Mouse (Mus musculus): ENCODE data around the gene Klhl23.

Gene Klhl23

DNA sequence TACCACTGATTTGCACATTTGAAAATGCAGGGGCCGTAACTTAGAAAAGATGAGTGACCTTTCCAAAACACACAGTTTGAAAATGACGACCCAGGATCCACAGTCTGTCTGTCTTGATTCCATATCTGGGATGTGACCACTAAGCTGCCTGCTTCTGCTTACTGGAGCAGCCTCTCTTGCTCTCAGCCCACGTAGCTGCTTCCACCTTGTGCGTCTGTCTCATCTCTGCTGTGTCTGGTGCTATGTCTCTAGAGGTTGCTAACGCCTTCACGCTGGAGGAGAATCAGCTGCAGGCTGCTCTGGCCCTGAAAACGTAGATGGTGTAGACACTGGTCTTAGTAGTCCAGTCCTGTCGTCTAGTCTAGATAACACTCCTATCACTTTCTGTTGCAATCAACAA lies 8.4 kb downstream of the Klhl23 start:
- DNase-seq (ENCODE audit: low spot score), result no peak

- no peak for DNase-seq (ENCODE audit: low spot score)
These were observed 15.7 kb downstream of the Klhl23 start for GRCm38 (mm10) chr2:69837244-69837967.

DNA sequence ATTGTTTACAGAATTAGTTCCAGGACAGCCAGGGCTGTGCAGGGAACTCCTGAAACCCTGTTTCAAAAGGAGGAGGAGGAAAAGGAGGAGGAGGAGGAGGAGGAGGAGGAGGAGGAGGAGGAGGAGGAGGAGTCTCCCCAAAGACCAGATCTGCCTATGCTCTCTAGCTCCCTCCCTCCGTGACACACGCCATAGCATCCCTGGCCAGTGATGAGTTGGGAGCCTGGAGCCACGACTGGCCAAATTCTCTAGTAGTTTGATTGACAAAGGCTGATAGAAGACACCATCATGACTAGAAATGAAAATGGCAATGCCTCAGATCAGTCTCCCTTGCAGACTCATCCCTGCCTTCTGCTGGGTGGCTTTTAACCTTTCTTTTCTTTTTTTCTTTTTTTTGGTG lies 16.3 kb downstream of the Klhl23 start:
- no peak for DNase-seq (ENCODE audit: low spot score)

- DNase-seq (ENCODE audit: low spot score), result no peak
These were observed 17.0 kb downstream of the Klhl23 start for GRCm38 (mm10) chr2:69838707-69839106.

DNA sequence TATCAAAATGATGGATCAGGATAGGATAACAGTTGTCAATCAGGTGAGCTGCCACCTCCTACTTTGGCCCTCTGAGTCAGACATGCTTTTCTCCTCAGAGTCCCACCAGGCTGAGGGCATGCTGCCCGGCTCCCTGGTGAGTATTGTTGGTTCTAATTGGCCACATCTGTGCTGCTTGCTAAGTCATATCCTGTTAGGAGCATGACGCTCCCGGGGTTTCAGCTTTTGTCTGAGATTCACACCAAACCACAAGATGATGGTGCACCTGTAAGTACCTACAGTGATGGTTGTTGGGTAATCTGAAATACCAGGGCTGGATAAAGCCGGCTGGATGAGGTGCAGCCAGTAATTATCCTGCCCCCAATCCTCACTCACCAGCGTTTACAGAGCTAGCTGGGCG lies 18.5 kb downstream of the Klhl23 start:
- no peak for DNase-seq (ENCODE audit: low spot score)

GRCm38 (mm10) chr2:69849215-69849614 lies 27.5 kb downstream of the Klhl23 start:
- no peak for DNase-seq (ENCODE audit: low spot score)

DNA sequence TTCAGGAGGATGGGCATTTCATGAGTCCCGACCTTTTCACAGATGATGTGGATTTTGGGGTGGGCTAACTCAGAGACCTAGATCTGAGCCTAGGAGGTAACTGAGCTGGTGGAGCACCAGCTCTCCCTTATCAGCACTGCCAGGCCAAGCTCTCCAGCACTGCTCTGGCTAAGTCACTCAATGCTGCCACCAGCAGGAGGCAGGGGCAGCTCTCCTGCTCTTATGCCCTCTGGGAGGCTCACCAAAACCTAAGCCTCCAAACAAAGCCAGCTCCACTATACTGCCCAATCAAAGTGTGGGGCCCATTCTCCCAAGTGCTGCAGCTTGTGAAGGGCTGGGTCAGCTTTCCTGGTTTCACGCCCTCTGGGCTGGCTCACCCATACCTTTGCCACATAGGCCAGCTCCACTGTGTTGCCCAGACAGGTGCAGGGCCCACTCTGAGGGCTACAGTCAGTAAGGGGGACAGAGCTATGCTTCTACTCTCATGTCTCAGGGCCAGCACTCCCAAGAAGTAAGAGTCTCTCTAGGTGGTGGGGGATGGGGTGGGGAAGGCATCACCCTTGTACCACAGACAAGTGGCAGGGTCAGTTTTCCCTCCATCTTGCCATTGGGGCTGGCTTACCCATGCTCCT lies 29.8 kb downstream of the Klhl23 start:
- no peak for DNase-seq (ENCODE audit: low spot score)

DNA sequence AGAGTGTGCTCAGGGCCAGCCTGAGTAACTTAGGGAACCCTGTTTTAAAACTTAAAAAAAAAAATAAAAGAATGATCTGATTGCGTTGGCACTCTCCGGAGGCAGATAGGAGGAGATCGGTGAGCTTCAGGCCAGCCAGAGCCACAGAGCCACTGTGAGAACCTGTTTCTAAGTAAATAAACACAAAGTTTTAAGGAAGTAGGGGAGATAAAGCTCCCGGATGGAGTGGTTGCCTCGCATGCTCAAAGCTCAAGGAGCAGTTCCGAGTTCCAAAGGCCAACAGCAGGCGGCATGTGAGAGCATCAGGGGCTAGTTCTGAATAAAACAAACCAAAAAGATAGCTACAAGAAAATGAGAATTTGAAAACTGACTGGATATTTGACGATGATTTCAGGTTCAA lies 34.6 kb downstream of the Klhl23 start:
- no peak for DNase-seq (ENCODE audit: low spot score)

DNA sequence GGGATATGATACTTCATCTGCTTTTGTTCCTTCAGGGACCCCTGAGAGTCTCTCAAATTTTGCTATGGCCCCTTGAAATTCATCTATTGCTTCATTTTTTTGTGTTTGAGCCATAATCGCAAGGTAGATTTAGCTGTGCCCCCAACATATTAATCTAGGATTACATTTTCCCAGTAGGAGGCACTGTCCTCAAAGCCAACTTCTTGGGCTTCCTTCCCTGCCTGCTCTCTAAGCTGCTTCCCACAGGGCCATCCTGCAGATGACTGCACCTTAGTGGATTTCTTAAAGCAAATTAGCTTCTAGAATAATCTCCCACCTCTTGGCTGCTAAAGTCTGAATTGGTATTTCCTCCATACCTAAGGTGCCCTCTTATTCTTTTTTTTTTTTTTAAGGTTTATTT lies 36.1 kb downstream of the Klhl23 start:
- no peak for DNase-seq (ENCODE audit: low spot score)

DNA sequence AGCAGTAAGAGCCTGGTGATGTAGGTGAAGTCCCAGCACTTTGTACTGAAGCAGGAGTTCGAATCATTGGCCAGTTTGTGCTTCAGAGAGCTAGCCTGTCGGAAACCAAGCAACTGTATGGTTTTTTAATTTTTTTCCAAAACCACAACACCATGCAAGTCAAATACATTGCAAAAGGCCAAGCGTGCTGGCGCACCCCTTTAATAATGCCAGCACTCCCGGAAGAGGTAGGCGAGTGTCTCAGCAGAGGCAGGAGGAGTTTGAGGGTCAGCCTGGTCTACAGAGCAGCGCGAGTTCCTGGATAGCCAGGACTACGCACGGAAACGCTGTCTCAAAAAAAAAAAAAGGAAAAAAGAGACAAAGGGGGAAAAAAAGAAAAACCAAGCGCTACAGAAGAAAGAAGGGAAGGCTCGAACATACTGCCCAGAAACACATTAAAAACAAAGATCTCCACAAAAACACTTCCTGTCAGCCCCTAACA lies 39.3 kb downstream of the Klhl23 start:
- peak; percentile 50 for DNase-seq (ENCODE audit: low spot score)

DNA sequence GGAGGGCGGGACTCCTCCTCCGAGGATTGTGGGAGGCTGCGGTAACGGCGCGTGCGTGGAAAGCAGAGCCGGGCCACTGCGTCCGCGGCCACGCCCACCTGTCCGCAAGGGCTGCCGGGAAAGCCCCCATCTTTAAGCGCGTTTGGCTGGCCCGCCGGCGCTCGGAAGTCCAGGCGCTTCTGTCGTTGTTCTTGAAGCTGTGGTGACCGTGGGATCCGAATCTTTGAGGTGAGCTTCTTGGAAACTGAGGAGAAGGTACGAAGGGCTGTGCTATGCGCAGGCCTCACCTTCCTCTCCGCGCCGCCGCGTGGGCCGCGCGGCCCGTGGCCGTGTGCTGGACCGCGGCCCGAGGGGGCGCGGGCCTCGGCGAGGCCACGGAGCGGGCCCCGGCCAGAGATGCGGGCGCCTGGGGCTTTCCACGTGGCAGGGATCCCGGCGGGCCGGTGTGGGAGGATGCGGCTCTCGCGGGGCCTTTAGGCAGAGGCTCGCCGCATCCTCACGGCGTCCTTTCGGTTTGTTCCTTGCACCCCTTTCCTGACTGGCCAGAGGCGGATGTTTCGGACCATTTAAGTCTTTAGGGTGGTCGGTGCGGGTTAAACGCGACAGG lies 39.8 kb downstream of the Klhl23 start, which contains the start of gene Ssb:
Gene Ssb, plus strand, starts transcription at position 78 of the 607 bp plus-strand sequence.
- peak; percentile 95 for DNase-seq (ENCODE audit: low spot score)

DNA sequence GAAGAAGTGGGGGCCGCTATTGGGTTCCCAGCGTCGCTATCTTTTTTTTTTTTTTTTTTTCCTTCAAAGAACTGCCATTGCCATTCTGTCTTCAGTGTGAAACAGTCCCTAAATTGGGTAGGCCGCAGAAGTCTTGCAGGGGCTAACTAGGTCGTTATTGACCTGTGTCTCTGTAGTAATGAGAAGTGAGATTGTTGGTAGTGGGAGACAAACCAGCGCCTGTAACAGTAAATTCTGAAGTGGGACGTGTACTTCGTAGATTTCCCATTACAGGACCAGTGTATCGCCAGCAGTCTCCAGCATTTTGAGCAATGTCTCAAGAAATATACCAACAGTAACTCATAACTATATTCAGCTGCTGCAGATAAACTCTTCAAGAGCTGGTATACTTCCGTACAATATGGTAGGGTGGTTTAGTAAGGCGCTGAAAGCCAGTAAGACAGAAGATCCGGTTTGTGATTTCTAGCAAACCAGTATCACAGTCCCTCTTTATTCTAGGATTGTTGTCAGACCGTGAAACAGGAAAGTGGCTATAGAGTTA lies 40.4 kb downstream of the Klhl23 start:
- DNase-seq (ENCODE audit: low spot score), result no peak

DNA sequence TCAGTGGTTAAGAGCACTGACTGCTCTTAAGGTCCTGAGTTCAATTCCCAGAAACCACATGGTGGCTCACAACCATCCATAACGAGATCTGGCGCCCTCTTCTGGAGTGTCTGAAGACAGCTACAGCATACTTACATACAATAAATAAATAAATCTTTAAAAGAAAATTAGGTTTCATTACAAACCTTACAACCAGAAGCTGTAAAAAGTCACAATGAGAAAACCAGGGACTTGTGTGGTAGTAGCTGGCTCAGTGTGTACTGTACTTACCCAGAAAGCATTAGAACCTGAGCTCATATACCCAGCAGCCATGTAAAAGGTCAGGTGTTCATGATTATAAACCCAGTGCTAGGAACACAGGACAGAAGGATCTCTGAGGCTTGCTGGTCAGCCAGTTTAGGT lies 62.2 kb downstream of the Klhl23 start:
- no peak for DNase-seq (ENCODE audit: low spot score)

DNA sequence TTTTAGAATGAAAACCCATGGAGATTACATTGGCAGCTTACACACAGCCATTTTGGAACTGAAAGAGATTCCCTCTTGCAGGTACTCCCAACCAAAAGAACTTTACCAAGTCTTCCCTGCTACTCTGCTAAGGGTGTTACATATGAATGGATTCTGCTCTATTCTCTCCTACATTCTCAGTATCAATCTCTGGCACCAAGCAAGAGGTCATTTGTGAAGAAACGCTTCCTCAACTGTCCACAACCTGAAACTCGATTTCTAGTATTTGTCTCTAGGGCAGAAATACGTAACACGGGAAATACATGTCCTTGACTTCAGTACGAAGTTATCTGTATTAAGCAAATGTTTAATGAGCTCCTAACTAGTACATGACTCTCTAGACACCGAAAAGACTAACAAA lies 62.8 kb downstream of the Klhl23 start:
- no peak for DNase-seq (ENCODE audit: low spot score)

DNA sequence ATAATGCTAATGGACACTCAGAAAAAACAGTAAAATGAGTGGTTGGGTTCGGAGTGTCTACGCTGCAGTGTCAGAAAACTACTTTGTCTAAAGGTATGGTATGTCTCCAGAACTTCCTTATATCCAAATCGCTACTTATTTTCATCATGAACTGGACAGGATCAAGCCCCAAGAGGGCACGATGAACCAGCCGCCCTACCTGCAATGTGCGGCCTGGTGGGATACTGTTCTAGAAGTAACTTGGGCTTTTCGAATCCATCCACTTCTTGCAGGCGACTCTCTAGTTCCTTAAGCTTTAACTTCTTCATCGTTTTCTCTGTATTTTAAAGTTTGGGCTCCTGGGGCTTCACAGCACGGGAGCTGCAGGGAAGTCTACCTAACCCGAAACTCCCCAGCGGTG lies 63.3 kb downstream of the Klhl23 start:
- no peak for DNase-seq (ENCODE audit: low spot score)

- DNase-seq (ENCODE audit: low spot score), result peak; percentile 88
These were observed 63.9 kb downstream of the Klhl23 start, which contains the start of gene Mettl5 for GRCm38 (mm10) chr2:69885451-69886305. Mettl5 (minus strand) TSS chr2:69885615.
